Mouse (Mus musculus) testis, adult 2 months (tissue): ENCODE data around the gene Ip6k2. TPM values are rescaled to one million over a fixed set of nuclear protein-coding genes. Genes with fewer than 3 reads are reported as not detected.
A peak's percentile ranks its signal among the peaks of the same experiment; 100 is the strongest.

Experiments
- H3K27ac ChIP-seq: fragments of 200-500 bp; 2 replicates; pipeline ENCODE4 v1.5.1; 2012; ENCODE audit warnings: low read depth, low read length; ENCODE audit not compliant: control insufficient read depth, insufficient read depth
- H3K27me3 ChIP-seq: fragments of 200-500 bp; 2 replicates; pipeline ENCODE4 v1.6.1; 2012; ENCODE audit warnings: mild to moderate bottlenecking, low read length, moderate library complexity; ENCODE audit not compliant: control insufficient read depth, insufficient read depth
- H3K36me3 ChIP-seq: fragments of 200-500 bp; 2 replicates; pipeline ENCODE4 v1.6.1; 2012; ENCODE audit warnings: mild to moderate bottlenecking, low read length; ENCODE audit not compliant: control insufficient read depth, insufficient read depth
- H3K4me1 ChIP-seq: fragments of 200-500 bp; 2 replicates; pipeline ENCODE4 v1.6.1; 2012; ENCODE audit warnings: low read length; ENCODE audit not compliant: control insufficient read depth, insufficient read depth
- H3K4me3 ChIP-seq: fragments of 200-500 bp; 2 replicates; pipeline ENCODE4 v1.5.1; 2012; ENCODE audit warnings: low read depth, mild to moderate bottlenecking, low read length, moderate library complexity, mixed read lengths; ENCODE audit not compliant: control insufficient read depth
- CTCF ChIP-seq: fragments of 200-500 bp; IDR thresholded peaks from 2 replicates; pipeline ENCODE4 v1.5.1; 2012; ENCODE audit warnings: low read depth, mild to moderate bottlenecking, inconsistent platforms, low read length, moderate library complexity; ENCODE audit not compliant: control insufficient read depth, insufficient read depth, insufficient replicate concordance
- POLR2A ChIP-seq: fragments of 200-500 bp; IDR thresholded peaks from 2 replicates; pipeline ENCODE4 v1.6.1; 2012; ENCODE audit warnings: low read depth, mild to moderate bottlenecking, inconsistent platforms, low read length, moderate library complexity; ENCODE audit not compliant: control insufficient read depth
- polyA plus RNA-seq: library from polyadenylated mRNA; depleted of rRNA; stranded (reverse); fragments of >200 nt; gene quantifications from 2 replicates; pipeline ENCODE4 v1.2.3, GENCODE M21; 2012

Ip6k2 gene
- polyA plus RNA-seq, 1 experiment = 49.7 TPM

- TF ChIP-seq POLR2A (no peak), CTCF (no peak)
- Histone ChIP-seq H3K27me3 (no peaks in the 10 kb centered on the region), H3K36me3 (peaks cover 4% of the 10 kb centered on the region), H3K4me3 (no peak overlapping the region), H3K4me1 (peaks cover 7% of the 10 kb centered on the region), H3K27ac (no peak overlapping the region)
Observed at GRCm38 (mm10) chr9:108795281-108795680, 11.7 kb downstream of the Ip6k2 start.

- no peaks in the 10 kb centered on the region for H3K27me3 ChIP-seq
- H3K4me3 ChIP-seq = peak overlapping the region; percentile 58
- H3K27ac ChIP-seq = peak overlapping the region; percentile 71; the same call in 1 of the 2 replicates
- peaks cover 7% of the 10 kb centered on the region for H3K4me1 ChIP-seq
- H3K36me3 ChIP-seq = peaks cover 4% of the 10 kb centered on the region
- TF ChIP-seq POLR2A = 0 out of 2 replicates have a peak, but pooled peaks have one; percentile 16
- TF ChIP-seq CTCF = no peak
Observed at GRCm38 (mm10) chr9:108795762-108796161, 12.2 kb downstream of the Ip6k2 start.

GRCm38 (mm10) chr9:108796351-108796981 is 12.9 kb downstream of the Ip6k2 start:
- Histone ChIP-seq H3K36me3 (peaks cover 4% of the 10 kb centered on the region), H3K27me3 (no peaks in the 10 kb centered on the region), H3K27ac (peak overlapping the region; percentile 71; the same call in 1 of the 2 replicates), H3K4me3 (peak overlapping the region; percentile 58), H3K4me1 (peaks cover 7% of the 10 kb centered on the region)
- no peak for TF ChIP-seq CTCF
- no peak for TF ChIP-seq POLR2A

- TF ChIP-seq CTCF (no peak), POLR2A (no peak)
- Histone ChIP-seq H3K27me3 (no peaks in the 10 kb centered on the region), H3K4me1 (peaks cover 7% of the 10 kb centered on the region), H3K27ac (no peak overlapping the region), H3K4me3 (no peak overlapping the region), H3K36me3 (peaks cover 4% of the 10 kb centered on the region)
Observed at GRCm38 (mm10) chr9:108797477-108797876, 13.9 kb downstream of the Ip6k2 start.

GRCm38 (mm10) chr9:108798508-108799075 is 15.0 kb downstream of the Ip6k2 start:
- Histone ChIP-seq H3K36me3 (peaks cover 4% of the 10 kb centered on the region), H3K4me1 (peaks cover 7% of the 10 kb centered on the region), H3K4me3 (no peak overlapping the region), H3K27me3 (no peaks in the 10 kb centered on the region), H3K27ac (no peak overlapping the region)
- no peak for TF ChIP-seq CTCF
- TF ChIP-seq POLR2A = no peak

- peaks cover 4% of the 10 kb centered on the region for H3K36me3 ChIP-seq
- H3K4me1 ChIP-seq = peaks cover 7% of the 10 kb centered on the region
- H3K27me3 ChIP-seq = no peaks in the 10 kb centered on the region
- H3K27ac ChIP-seq = no peak overlapping the region
- H3K4me3 ChIP-seq = no peak overlapping the region
- TF ChIP-seq POLR2A (no peak), CTCF (no peak)
Observed at GRCm38 (mm10) chr9:108799564-108799963, 16.0 kb downstream of the Ip6k2 start.

- no peaks in the 10 kb centered on the region for H3K36me3 ChIP-seq
- peaks cover 13% of the 10 kb centered on the region for H3K4me1 ChIP-seq
- no peaks in the 10 kb centered on the region for H3K27me3 ChIP-seq
- H3K27ac ChIP-seq = no peak overlapping the region
- no peak for TF ChIP-seq CTCF
- no peak for TF ChIP-seq POLR2A
- no peak overlapping the region for H3K4me3 ChIP-seq
Observed at GRCm38 (mm10) chr9:108805768-108806167, 22.2 kb downstream of the Ip6k2 start.
